Mouse (Mus musculus) brown adipose tissue, adult 24 weeks (tissue): ENCODE data around the gene Rhbdf1. TPM values are rescaled to one million over a fixed set of nuclear protein-coding genes. Genes with fewer than 3 reads are reported as not detected.

ENCODE experiments used
- H3K27ac ChIP-seq: fragments of 200-500 bp; replicated peaks from 2 replicates; pipeline ENCODE4 v1.5.1; 2012; ENCODE audit warnings: low read depth, mild to moderate bottlenecking, low read length
- H3K4me1 ChIP-seq: fragments of 200-500 bp; 2 replicates; pipeline ENCODE4 v1.6.1; 2012; ENCODE audit warnings: low read length, mixed read lengths; ENCODE audit not compliant: control insufficient read depth, insufficient read depth, insufficient read length
- H3K4me3 ChIP-seq: fragments of 200-500 bp; 2 replicates; pipeline ENCODE4 v1.5.1; 2012; ENCODE audit warnings: low read depth, mild to moderate bottlenecking, low read length, moderate library complexity; ENCODE audit not compliant: insufficient read depth
- polyA plus RNA-seq: library from polyadenylated mRNA; stranded (reverse); fragments of >200 nt; gene quantifications from 2 replicates; pipeline ENCODE4 v1.2.4, GENCODE M21; 2012; ENCODE audit not compliant: missing spikeins, insufficient read depth, insufficient read length

Gene Rhbdf1
- polyA plus RNA-seq, 1 experiment: 8.9 TPM

DNA sequence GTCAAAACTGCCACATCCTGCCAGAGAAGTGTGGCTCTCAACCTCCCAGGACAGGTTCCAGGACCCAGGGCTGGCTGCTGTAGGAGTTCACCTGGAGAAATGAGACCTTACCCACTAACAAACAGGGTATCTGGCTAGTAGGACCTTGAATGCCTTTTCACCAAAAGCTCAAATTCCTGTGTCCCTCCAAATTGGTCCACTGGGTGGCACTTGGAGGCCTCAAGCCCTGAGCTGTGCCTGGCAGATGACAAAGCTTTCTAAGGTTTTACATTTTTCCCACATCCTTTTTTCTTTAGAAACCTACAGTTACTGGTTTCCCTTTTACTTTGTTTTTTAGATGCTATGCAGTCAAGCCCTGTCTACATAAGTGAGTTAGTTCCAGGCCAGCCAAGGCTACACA is 25.0 kb upstream of the Rhbdf1 start:
- peaks cover 2% of the 10 kb centered on the region; the same call in 1 of the 2 replicates for H3K4me1 ChIP-seq
- no peak overlapping the region for H3K4me3 ChIP-seq

GRCm38 (mm10) chr11:32245614-32246013 is 23.5 kb upstream of the Rhbdf1 start:
- no peak overlapping the region for H3K4me3 ChIP-seq
- H3K4me1 ChIP-seq: peaks cover 2% of the 10 kb centered on the region; the same call in 1 of the 2 replicates
- no peak overlapping the region for H3K27ac ChIP-seq

More for the DNA sequence above, 25.0 kb upstream of the Rhbdf1 start:
- H3K27ac ChIP-seq: no peak overlapping the region

DNA sequence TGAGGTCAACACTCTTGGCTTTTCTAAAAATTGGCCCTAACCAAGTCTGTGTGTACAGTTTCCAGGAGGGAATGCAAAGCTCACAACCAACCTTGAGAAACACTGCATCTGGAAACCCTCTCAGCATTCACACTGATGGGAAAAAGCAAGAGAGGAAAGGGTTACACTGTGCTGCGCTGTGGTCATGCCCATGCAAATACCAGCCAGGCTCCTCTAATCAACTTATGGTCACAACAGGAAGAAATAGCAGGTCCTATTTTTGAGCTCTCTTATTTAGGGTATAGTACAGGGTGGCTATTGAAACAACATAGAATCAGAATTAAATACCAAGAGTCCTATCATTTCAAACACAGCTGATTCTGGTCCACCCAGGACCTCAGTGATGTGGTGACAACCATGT is 22.5 kb upstream of the Rhbdf1 start:
- Histone ChIP-seq H3K4me1 (peaks cover 2% of the 10 kb centered on the region; the same call in 1 of the 2 replicates), H3K4me3 (no peak overlapping the region), H3K27ac (0 out of 2 replicates have a peak overlapping the region, but pooled peaks have one; percentile 21)

DNA sequence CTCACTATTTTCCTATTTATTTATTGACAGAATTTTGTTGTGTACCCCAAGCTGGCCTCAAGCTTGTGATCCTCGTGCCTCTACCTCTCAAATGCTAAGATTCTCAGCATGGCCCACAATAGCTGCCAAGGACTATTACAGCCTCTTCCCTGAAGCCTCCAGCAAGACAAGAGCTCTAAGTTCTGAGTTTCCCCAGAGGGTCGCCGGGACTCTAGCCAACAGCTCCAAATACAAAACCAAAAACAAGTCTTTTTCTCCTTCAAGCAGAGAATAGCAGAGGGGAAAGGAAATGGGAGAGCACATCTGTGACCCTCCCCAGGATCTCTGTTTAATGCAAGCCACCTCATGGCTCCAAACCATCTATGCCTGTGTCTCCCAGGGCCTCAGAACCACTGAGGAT is 22.0 kb upstream of the Rhbdf1 start:
- peak overlapping the region; percentile 58 for H3K27ac ChIP-seq
- H3K4me3 ChIP-seq: no peak overlapping the region
- H3K4me1 ChIP-seq: peaks cover 2% of the 10 kb centered on the region; the same call in 1 of the 2 replicates

DNA sequence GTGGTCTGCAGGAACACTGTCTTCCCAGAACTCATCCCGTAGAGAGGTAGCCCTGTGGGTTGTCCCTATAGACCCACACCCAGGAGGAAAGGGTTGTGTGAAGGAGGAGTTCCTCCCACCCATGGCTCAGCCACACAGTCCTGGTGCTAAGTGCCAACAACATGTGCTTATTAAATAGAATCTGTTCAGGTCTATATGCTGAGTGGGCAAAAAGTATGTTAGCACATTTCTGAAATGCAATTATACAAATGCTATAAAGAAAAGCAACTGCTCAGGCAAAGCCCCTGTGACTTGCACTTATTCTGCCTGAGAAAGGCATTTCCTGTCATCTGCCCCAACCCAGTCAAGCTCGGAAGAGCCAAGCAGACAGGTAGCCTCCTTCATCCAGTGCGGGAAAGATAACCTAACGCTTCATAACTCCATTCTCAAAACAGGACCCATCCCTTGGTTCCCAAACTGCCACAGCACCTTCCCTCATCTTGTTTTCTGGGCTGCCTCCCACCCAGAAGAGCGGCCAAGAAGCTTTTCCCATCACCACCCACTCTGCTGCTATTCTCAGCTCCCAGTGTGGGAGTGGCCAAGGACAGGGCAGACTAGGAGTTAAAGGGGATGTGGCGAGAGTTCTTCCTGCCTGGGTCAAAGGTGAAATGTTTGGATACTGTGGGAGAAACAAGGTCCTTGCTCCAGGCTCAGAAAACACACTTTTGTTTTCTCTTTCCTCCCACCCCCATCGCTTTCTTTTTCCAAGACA is 21.3 kb upstream of the Rhbdf1 start:
- peak overlapping the region; percentile 58; the same call in 1 of the 2 replicates for H3K27ac ChIP-seq
- H3K4me3 ChIP-seq: no peak overlapping the region
- peaks cover 2% of the 10 kb centered on the region; the same call in 1 of the 2 replicates for H3K4me1 ChIP-seq

GRCm38 (mm10) chr11:32242209-32242608 is 20.1 kb upstream of the Rhbdf1 start:
- Histone ChIP-seq H3K27ac (no peak overlapping the region), H3K4me3 (no peak overlapping the region), H3K4me1 (peaks cover 2% of the 10 kb centered on the region; the same call in 1 of the 2 replicates)

DNA sequence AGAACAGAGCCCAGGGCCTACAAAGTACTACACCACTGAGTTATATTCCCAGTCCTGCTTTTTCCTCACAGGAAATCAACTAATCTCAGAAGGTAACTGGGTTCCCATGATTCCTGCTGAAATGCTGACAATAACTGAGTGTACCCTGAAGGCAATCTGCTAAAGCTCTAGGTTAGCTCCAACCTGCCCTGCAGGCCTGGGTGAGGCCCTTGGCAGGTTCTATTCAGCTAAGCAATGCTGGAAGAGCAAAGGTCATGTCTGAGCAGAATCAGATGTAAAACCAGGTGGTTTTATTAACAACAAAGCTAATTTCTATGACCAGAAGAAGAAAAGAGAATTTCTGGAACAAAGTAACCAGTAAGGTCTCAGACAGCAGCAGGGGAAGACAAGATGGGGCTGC is 19.3 kb upstream of the Rhbdf1 start:
- H3K4me1 ChIP-seq: peaks cover 2% of the 10 kb centered on the region; the same call in 1 of the 2 replicates
- no peak overlapping the region for H3K27ac ChIP-seq
- no peak overlapping the region for H3K4me3 ChIP-seq

DNA sequence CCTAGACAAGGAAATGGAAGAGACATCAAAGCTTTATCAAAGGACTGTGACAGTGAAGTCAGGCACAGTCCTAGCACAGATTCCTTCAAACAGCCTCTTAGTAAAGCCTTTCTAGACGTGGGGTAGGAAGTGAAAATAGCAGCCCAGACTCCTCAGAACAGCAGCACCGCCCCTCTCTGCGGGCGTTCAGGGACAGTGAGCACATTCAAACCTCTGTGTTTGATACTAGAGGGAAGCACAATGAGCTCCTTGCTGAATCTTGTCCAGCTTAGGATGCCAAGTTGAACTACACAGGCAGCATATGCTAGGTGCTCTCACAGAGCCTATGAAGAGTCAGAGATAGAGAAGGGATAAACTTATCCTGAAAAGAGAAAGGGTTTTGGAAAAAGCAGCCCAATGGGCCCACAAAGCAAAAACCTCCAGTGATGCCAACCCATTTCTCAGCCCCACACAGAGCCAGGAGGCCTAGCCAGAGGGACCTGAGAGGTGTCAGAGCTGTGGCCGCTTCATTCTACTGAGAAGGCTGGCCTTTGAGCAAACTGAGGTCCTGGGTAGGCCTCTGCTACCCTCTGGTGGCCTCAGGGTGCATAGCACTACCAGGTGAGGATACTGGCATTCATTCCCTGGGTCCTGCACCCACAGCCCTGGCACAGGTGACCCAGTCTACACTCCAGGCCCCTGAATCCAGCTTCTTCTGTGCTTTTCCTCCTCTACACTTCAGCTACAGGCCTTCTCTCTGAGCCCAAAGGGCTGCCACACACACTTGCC is 16.2 kb upstream of the Rhbdf1 start:
- H3K4me1 ChIP-seq: no peaks in the 10 kb centered on the region
- H3K4me3 ChIP-seq: no peak overlapping the region
- H3K27ac ChIP-seq: no peak overlapping the region

DNA sequence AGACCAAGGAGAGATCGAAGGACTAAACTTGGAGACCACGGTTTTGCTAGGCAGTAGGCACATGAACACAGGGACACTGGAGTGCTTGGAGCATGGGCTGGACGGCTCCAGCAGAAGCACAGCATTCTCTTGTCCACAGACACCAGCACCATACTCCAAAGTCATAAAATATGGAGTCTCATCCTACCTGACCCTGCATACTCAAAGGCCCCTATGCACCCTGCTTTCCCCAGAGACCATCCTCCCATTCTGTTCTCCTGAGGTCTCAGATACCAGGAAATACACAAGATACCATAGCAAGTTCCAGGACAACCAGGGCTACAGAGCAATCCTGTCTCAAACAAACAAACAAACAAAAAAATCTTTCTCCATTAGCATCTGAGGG is 15.3 kb upstream of the Rhbdf1 start:
- Histone ChIP-seq H3K27ac (no peak overlapping the region), H3K4me1 (no peaks in the 10 kb centered on the region), H3K4me3 (no peak overlapping the region)

DNA sequence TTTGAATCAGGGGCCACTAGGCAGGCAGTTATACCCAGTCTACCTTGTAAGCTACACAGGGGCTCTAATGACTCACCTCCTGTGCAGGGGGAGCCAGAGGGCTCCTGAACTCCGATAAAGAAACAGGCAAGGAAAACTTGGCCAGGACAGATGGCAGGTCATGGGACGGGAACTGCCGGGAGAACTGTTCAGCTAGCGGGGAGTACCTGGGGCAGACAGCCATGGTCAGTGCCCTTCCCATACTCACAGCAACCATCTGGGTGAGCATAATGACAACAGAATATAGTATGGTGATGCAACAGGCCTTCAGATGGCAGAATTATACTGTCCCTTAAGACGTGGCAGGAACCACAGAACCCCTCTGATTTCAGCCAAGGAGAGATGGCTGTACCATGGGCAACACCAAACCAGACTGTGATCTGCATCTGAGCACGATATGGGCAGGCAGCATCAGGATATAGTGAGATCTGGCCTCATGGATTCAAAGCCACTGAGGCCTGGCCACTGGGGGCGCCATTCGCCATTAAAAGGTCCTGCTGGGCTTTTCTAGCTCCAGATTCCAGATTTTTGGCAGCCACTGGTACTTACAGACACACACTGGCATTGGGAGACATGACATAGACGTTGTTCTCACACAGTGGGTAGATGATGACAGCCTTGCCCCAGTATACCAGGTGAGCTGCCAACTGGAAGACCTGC is 14.8 kb upstream of the Rhbdf1 start:
- H3K27ac ChIP-seq: no peak overlapping the region

DNA sequence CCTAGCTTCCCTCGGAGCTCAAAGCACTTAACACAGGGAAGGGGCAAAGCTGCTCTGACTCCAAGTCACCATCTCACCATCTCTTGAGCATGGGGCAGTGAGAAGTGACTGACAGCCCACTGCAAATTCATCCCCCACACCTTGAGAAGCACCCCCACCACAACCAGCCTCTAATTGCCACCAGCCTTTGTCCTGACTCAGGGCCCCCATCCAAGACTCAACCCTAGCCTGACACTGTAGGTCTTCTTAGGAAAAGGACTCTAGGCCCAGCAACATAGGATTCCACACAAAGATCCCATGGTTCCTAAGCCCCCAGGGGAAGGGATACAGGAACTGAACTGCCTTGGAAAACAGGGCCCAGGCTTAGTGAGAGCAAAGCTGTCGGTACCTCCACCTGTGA is 14.0 kb upstream of the Rhbdf1 start:
- H3K4me1 ChIP-seq: no peaks in the 10 kb centered on the region
- no peak overlapping the region for H3K27ac ChIP-seq

More for the DNA sequence above, 14.8 kb upstream of the Rhbdf1 start:
- H3K4me1 ChIP-seq: no peaks in the 10 kb centered on the region
- no peak overlapping the region for H3K4me3 ChIP-seq

GRCm38 (mm10) chr11:32235646-32236045 is 13.5 kb upstream of the Rhbdf1 start:
- no peaks in the 10 kb centered on the region for H3K4me1 ChIP-seq
- H3K4me3 ChIP-seq: no peak overlapping the region
- no peak overlapping the region for H3K27ac ChIP-seq

More for the DNA sequence above, 14.0 kb upstream of the Rhbdf1 start:
- H3K4me3 ChIP-seq: no peak overlapping the region

- Histone ChIP-seq H3K4me3 (no peak overlapping the region), H3K4me1 (no peaks in the 10 kb centered on the region), H3K27ac (no peak overlapping the region)
These were observed 12.9 kb upstream of the Rhbdf1 start for GRCm38 (mm10) chr11:32234816-32235485.

DNA sequence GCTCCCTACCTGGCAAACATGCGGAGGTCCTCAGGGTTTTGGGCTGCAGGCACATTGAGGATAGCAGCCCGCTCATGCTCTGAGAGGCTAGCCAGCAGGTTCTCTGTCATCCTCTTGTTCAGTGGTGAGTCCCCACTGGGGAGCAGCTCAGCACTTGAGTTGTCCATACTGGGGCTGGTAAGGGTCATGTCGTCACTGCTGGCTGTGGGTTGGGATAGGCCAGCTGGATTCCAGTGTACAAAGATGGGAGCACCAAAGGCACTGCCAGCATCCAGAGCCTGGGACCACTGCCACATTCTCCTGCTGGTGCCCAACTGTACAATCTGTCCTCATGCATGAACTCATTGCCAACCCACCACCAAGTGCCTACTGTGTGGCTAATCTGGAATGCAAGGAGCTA is 11.8 kb upstream of the Rhbdf1 start:
- H3K4me3 ChIP-seq: no peak overlapping the region
- no peak overlapping the region for H3K27ac ChIP-seq
- H3K4me1 ChIP-seq: no peaks in the 10 kb centered on the region

GRCm38 (mm10) chr11:32232848-32233247 is 10.7 kb upstream of the Rhbdf1 start:
- Histone ChIP-seq H3K4me3 (no peak overlapping the region), H3K27ac (no peak overlapping the region), H3K4me1 (no peaks in the 10 kb centered on the region)
